Mouse (Mus musculus): ENCODE data around the gene Hist1h2an. TPM values are rescaled to one million over a fixed set of nuclear protein-coding genes. Genes with fewer than 3 reads are reported as not detected.
A peak's percentile ranks its signal among the peaks of the same experiment; 100 is the strongest.
"Not testable (repeated sequence)": the region's sequence is repeated elsewhere in the genome, so short reads cannot be mapped to it uniquely, and the experiment has no call there.

Hist1h2an gene
- 11.7 and 14.0 TPM in 2 replicates for polyA plus RNA-seq (2014; fragmentation: Nextera tagmentation; extraction: Ambion mirVana)

DNA sequence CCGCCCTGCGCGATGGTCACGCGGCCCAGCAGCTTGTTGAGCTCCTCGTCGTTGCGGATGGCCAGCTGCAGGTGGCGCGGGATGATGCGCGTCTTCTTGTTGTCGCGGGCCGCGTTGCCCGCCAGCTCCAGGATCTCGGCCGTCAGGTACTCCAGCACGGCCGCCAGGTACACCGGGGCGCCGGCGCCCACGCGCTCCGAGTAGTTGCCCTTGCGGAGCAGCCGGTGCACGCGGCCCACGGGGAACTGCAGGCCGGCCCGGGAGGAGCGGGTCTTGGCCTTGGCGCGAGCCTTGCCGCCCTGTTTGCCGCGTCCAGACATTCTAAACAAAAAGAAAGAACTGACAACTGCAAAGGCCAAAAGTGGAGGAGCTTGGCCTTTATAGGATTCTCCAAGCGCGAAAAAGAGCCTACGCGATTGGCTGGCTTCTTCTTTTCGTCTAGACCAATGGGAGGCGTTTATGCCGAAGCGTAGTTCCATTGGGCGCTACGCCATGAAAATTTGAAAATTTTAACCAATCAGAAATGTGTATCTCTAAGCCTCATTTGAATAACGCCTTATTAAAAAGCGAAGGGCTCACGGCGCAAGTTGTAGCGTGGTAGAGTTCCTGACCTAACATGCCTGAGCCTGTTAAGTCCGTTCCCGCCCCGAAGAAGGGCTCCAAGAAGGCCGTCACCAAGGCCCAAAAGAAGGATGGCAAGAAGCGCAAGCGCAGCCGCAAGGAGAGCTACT is at the start of gene Hist1h2an, which contains the start of gene Hist1h2bp:
Hist1h2an (minus strand) TSS at position 320 of the 731 bp plus-strand sequence.
Hist1h2bp (plus strand) TSS at position 563 of the 731 bp plus-strand sequence.
- 0% methylated on average over 36 of the region's 63 CpGs for WGBS
- H3K4me1 ChIP-seq (ENCODE audit: control insufficient read depth, insufficient read depth, low read length): peaks cover 18% of the 10 kb centered on the region; the same call in 1 of the 2 replicates

DNA sequence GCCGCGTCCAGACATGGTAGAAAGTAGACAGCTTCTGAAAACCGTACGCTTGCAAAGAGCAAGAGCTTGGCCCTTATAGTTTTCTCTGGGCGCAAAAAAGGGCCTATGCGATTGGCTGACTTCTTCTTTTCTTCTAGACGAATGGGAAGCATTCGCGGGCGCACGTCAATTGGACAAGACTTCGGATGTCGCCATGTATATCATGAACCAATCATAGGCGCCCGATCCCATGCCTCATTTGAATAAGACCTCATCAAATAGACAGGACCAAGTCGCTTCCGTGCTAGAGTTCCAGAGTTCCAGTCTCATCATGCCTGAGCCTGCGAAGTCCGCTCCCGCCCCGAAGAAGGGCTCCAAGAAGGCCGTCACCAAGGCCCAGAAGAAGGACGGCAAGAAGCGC is 46.4 kb upstream of the Hist1h2an start, which contains the start of the genes Hist1h2ap and Hist1h2br:
Hist1h2ap (minus strand) TSS at position 47 of the 400 bp plus-strand sequence.
Hist1h2br (plus strand) TSS at position 283 of the 400 bp plus-strand sequence.
- no CpG with 5 or more reads among the region's 24 CpGs for whole genome bisulfite sequencing

More for the DNA sequence above, at the start of gene Hist1h2an, which contains the start of gene Hist1h2bp:
- Histone ChIP-seq H3K4me2 (ENCODE audit: low read depth) (peak within 1 kb of the TSS; percentile 43), H3K4me3 (ENCODE audit: low read depth, low read length) (peak within 1 kb of the TSS; percentile 25), H3K27ac (ENCODE audit: low read depth, low read length) (peak within 1 kb of the TSS; percentile 81), H3K9ac (ENCODE audit: low read length) (peak within 1 kb of the TSS; percentile 57)
- not testable (repeated sequence) for H3K27me3 ChIP-seq (ENCODE audit: control insufficient read depth, insufficient read depth, low read length); H3K36me3 ChIP-seq (ENCODE audit: control insufficient read depth, insufficient read depth, low read length); H3K9me3 ChIP-seq (ENCODE audit: control insufficient read depth, low read length)
- peak; percentile 87 for DNase-seq (ENCODE audit: low spot score)
- ATAC-seq (ENCODE audit: insufficient read depth, low FRiP score, low TSS enrichment): peak; percentile 94

DNA sequence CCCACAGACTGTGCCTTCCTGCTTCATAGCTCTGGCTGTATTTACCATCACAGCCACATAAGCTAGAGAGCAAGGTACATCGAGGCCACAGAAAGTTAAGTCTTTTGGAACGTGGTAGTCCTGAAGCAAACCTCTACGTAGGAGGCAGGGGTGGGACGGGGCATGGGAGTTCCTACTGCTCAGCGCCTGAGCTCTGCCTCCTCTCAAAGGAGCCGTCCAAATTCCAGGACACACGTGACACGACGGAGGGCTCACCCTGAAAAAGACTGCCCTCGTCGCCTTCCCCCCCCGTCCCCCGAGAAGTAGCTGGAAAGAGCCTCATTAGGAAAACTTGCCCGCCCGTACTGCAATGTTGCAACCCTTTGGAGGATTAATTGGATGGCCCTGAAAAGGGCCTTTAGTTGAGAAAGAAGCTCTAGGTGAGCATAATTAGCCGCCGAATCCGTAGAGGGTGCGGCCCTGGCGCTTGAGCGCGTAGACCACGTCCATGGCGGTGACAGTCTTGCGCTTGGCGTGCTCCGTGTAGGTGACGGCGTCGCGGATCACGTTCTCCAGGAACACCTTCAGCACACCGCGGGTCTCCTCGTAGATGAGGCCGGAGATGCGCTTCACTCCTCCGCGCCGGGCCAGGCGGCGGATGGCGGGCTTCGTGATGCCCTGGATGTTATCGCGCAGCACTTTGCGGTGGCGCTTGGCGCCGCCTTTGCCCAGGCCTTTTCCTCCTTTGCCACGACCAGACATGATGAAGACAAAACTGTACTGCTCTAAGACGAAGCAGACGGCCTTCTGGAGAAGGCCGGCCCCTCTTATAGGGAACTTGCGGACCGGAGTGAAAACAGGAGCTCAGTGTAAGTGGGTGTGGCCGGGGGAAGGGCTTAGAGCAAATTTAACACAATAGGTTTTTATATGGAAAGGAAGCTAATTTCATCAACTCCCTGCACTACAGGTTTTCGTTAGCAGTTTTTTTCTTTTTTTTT is 44.7 kb upstream of the Hist1h2an start, which contains the start of gene Hist1h4n:
Hist1h4n (minus strand) TSS at position 779 of the 977 bp plus-strand sequence.
- peak; percentile 81 for ATAC-seq (ENCODE audit: insufficient read depth, low FRiP score, low TSS enrichment)
- not testable (repeated sequence) for H3K36me3 ChIP-seq (ENCODE audit: control insufficient read depth, insufficient read depth, low read length); H3K4me1 ChIP-seq (ENCODE audit: control insufficient read depth, insufficient read depth, low read length); H3K9me3 ChIP-seq (ENCODE audit: control insufficient read depth, low read length); DNase-seq (ENCODE audit: low spot score); H3K27me3 ChIP-seq (ENCODE audit: control insufficient read depth, insufficient read depth, low read length); H3K4me3 ChIP-seq (ENCODE audit: low read depth, low read length); H3K27ac ChIP-seq (ENCODE audit: low read depth, low read length); H3K9ac ChIP-seq (ENCODE audit: low read length); H3K4me2 ChIP-seq (ENCODE audit: low read depth)
- under 1% methylated on average over 24 of the region's 58 CpGs for WGBS

More for the DNA sequence above, 46.4 kb upstream of the Hist1h2an start, which contains the start of the genes Hist1h2ap and Hist1h2br:
- H3K4me1 ChIP-seq (ENCODE audit: control insufficient read depth, insufficient read depth, low read length); H3K4me3 ChIP-seq (ENCODE audit: low read depth, low read length); H3K36me3 ChIP-seq (ENCODE audit: control insufficient read depth, insufficient read depth, low read length); H3K27me3 ChIP-seq (ENCODE audit: control insufficient read depth, insufficient read depth, low read length); H3K27ac ChIP-seq (ENCODE audit: low read depth, low read length); H3K9me3 ChIP-seq (ENCODE audit: control insufficient read depth, low read length); DNase-seq (ENCODE audit: low spot score); H3K9ac ChIP-seq (ENCODE audit: low read length); H3K4me2 ChIP-seq (ENCODE audit: low read depth): not testable (repeated sequence)
- peak; percentile 94 for ATAC-seq (ENCODE audit: insufficient read depth, low FRiP score, low TSS enrichment)

DNA sequence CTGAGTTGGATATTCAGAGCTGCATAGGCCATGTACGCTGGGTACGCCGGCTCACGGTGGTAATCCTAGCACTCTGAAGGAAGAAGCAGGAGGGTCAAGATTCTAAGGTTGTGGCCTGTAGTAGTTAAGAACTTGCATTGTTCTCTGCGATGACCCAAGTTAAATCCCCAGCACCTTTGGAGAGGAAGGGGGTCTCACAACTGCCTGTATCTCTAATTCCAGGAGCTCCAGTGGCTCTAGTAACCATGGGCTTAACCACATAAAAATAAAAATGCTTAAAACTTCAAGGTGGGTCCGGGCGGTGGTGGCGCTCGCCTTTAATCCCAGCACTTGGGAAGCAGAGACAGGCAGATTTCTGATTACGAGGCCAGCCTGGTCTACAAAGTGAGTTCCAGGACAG is 43.3 kb upstream of the Hist1h2an start:
- H3K9me3 ChIP-seq (ENCODE audit: control insufficient read depth, low read length): no peaks in the 10 kb centered on the region
- 92% methylated on average over 10 of the region's 10 CpGs for WGBS
- no peaks in the 10 kb centered on the region for H3K27me3 ChIP-seq (ENCODE audit: control insufficient read depth, insufficient read depth, low read length)
- DNase-seq (ENCODE audit: low spot score) (no peak), ATAC-seq (ENCODE audit: insufficient read depth, low FRiP score, low TSS enrichment) (no peak)
- no peak overlapping the region for H3K4me3 ChIP-seq (ENCODE audit: low read depth, low read length)
- H3K9ac ChIP-seq (ENCODE audit: low read length): no peak overlapping the region
- H3K4me1 ChIP-seq (ENCODE audit: control insufficient read depth, insufficient read depth, low read length): no peaks in the 10 kb centered on the region
- H3K4me2 ChIP-seq (ENCODE audit: low read depth): no peak overlapping the region
- H3K27ac ChIP-seq (ENCODE audit: low read depth, low read length): no peak overlapping the region
- H3K36me3 ChIP-seq (ENCODE audit: control insufficient read depth, insufficient read depth, low read length): no peaks in the 10 kb centered on the region

DNA sequence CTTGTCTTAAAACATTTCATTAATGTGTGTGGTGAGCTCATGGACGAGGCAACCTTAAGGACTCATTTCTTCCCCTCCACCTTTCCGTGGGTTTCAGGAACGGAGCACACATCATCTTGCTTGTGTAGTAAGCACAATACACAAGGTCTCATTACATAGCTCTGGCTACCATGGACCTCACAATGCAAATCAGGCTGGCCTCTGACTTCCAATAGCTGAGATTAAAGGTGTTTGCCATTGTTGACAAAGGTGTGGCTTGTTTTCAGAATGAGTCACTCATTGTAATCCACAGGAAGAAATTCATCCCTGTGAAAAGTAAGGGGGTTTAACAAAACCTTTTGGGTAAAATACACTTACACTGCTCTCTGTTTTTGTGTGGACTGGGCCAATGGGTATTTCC is 41.5 kb upstream of the Hist1h2an start:
- Histone ChIP-seq H3K9ac (ENCODE audit: low read length) (no peak overlapping the region), H3K27ac (ENCODE audit: low read depth, low read length) (no peak overlapping the region), H3K4me1 (ENCODE audit: control insufficient read depth, insufficient read depth, low read length) (no peaks in the 10 kb centered on the region), H3K36me3 (ENCODE audit: control insufficient read depth, insufficient read depth, low read length) (no peaks in the 10 kb centered on the region), H3K9me3 (ENCODE audit: control insufficient read depth, low read length) (no peaks in the 10 kb centered on the region), H3K4me2 (ENCODE audit: low read depth) (no peak overlapping the region), H3K27me3 (ENCODE audit: control insufficient read depth, insufficient read depth, low read length) (no peaks in the 10 kb centered on the region), H3K4me3 (ENCODE audit: low read depth, low read length) (no peak overlapping the region)
- WGBS: 80% methylated on average over 3 of the region's 3 CpGs
- ATAC-seq (ENCODE audit: insufficient read depth, low FRiP score, low TSS enrichment) (no peak), DNase-seq (ENCODE audit: low spot score) (no peak)

DNA sequence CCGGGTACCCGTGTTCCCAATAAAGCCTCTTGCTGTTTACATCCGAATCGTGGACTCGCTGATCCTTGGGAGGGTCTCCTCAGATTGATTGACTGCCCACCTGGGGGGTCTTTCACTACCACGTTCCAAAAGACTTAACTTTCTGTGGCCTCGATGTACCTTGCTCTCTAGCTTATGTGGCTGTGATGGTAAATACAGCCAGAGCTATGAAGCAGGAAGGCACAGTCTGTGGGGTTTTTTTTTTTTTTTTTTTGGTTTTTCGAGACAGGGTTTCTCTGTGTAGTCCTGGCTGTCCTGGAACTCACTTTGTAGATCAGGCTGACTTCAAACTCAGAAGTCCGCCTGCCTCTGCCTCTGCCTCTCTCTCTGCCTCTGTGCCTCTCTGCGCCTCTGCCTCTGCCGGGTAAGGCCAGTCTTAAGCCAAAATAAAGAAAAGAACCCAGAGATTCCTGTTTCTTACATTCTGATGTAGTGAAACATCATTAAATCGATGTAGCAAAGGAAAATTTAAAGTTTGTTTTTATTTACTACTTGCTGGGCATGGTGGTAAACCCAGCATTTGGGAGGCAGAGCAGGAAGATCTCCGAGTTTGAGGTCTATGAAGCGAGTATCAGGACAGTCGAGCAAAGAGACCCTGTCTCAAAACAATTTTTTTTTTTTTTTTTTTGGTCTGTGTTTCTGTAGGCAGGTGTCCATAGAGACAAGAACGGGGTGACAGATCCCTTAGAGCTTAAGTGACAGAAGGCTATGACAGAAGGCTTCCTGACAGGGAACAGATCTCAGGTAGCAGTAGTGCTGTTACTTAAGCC is 33.3 kb upstream of the Hist1h2an start:
- not testable (repeated sequence) for H3K4me3 ChIP-seq (ENCODE audit: low read depth, low read length); H3K36me3 ChIP-seq (ENCODE audit: control insufficient read depth, insufficient read depth, low read length); ATAC-seq (ENCODE audit: insufficient read depth, low FRiP score, low TSS enrichment); H3K27me3 ChIP-seq (ENCODE audit: control insufficient read depth, insufficient read depth, low read length); H3K4me2 ChIP-seq (ENCODE audit: low read depth); H3K9ac ChIP-seq (ENCODE audit: low read length); H3K9me3 ChIP-seq (ENCODE audit: control insufficient read depth, low read length); DNase-seq (ENCODE audit: low spot score); H3K27ac ChIP-seq (ENCODE audit: low read depth, low read length); H3K4me1 ChIP-seq (ENCODE audit: control insufficient read depth, insufficient read depth, low read length)
- WGBS: 73% methylated on average over 6 of the region's 16 CpGs

DNA sequence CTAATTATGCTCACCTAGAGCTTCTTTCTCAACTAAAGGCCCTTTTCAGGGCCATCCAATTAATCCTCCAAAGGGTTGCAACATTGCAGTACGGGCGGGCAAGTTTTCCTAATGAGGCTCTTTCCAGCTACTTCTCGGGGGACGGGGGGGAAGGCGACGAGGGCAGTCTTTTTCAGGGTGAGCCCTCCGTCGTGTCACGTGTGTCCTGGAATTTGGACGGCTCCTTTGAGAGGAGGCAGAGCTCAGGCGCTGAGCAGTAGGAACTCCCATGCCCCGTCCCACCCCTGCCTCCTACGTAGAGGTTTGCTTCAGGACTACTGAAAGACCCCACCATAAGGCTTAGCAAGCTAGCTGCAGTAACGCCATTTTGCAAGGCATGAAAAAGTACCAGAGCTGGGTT is 25.1 kb upstream of the Hist1h2an start:
- H3K27ac ChIP-seq (ENCODE audit: low read depth, low read length); H3K4me3 ChIP-seq (ENCODE audit: low read depth, low read length); H3K4me1 ChIP-seq (ENCODE audit: control insufficient read depth, insufficient read depth, low read length); H3K9me3 ChIP-seq (ENCODE audit: control insufficient read depth, low read length); H3K36me3 ChIP-seq (ENCODE audit: control insufficient read depth, insufficient read depth, low read length); H3K9ac ChIP-seq (ENCODE audit: low read length); H3K27me3 ChIP-seq (ENCODE audit: control insufficient read depth, insufficient read depth, low read length); DNase-seq (ENCODE audit: low spot score): not testable (repeated sequence)
- WGBS: 0% methylated on average over 12 of the region's 14 CpGs
- ATAC-seq (ENCODE audit: insufficient read depth, low FRiP score, low TSS enrichment): peak; percentile 40
- H3K4me2 ChIP-seq (ENCODE audit: low read depth): 0 out of 2 replicates have a peak overlapping the region, but pooled peaks have one; percentile 28

DNA sequence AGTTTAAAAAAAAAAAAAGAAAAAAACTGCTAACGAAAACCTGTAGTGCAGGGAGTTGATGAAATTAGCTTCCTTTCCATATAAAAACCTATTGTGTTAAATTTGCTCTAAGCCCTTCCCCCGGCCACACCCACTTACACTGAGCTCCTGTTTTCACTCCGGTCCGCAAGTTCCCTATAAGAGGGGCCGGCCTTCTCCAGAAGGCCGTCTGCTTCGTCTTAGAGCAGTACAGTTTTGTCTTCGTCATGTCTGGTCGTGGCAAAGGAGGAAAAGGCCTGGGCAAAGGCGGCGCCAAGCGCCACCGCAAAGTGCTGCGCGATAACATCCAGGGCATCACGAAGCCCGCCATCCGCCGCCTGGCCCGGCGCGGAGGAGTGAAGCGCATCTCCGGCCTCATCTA is 24.5 kb upstream of the Hist1h2an start, which contains the start of gene Hist1h4m:
Hist1h4m (plus strand) TSS at position 208 of the 400 bp plus-strand sequence.
- no CpG with 5 or more reads among the region's 24 CpGs for WGBS
- H3K4me2 ChIP-seq (ENCODE audit: low read depth): 0 out of 2 replicates have a peak within 1 kb of the TSS, but pooled peaks have one; percentile 28
- not testable (repeated sequence) for DNase-seq (ENCODE audit: low spot score); H3K36me3 ChIP-seq (ENCODE audit: control insufficient read depth, insufficient read depth, low read length); H3K9ac ChIP-seq (ENCODE audit: low read length); H3K4me1 ChIP-seq (ENCODE audit: control insufficient read depth, insufficient read depth, low read length); H3K4me3 ChIP-seq (ENCODE audit: low read depth, low read length); H3K9me3 ChIP-seq (ENCODE audit: control insufficient read depth, low read length); H3K27me3 ChIP-seq (ENCODE audit: control insufficient read depth, insufficient read depth, low read length); H3K27ac ChIP-seq (ENCODE audit: low read depth, low read length)
- peak; percentile 56 for ATAC-seq (ENCODE audit: insufficient read depth, low FRiP score, low TSS enrichment)
